Mouse (Mus musculus) G1E (cell line): ENCODE results near the gene Bmi1. TPM values are rescaled to one million over a fixed set of nuclear protein-coding genes. Genes with fewer than 3 reads are reported as not detected.

ENCODE experiments used
- ATAC-seq: 2 replicates; pipeline ENCODE4 v1.8.0; 2016; ENCODE audit warnings: mild to moderate bottlenecking; ENCODE audit not compliant: insufficient number of reproducible peaks, poor library complexity, low FRiP score, severe bottlenecking; ENCODE audit errors: extremely low read depth
- DNase-seq: peaks from one replicate; pipeline ENCODE4 v3.0.0; 2012; ENCODE audit warnings: low spot score
- H3K27me3 ChIP-seq: 2 replicates; pipeline ENCODE4 v1.6.1; 2012; ENCODE audit warnings: mild to moderate bottlenecking, low read length, inconsistent platforms; ENCODE audit not compliant: insufficient read depth
- H3K36me3 ChIP-seq: replicated peaks from 2 replicates; pipeline ENCODE3; 2012; ENCODE audit warnings: mild to moderate bottlenecking, inconsistent platforms
- H3K4me1 ChIP-seq: 2 replicates; pipeline ENCODE4 v1.6.1; 2012; ENCODE audit warnings: low read depth, low read length, inconsistent platforms, mixed read lengths; ENCODE audit not compliant: insufficient read depth
- H3K4me3 ChIP-seq: 2 replicates; pipeline ENCODE4 v1.5.1; 2012; ENCODE audit warnings: low read depth, mild to moderate bottlenecking, inconsistent platforms, low read length, moderate library complexity, mixed read lengths
- H3K9me3 ChIP-seq: replicated peaks from 2 replicates; pipeline ENCODE4 v1.6.1; 2012; ENCODE audit warnings: inconsistent platforms
- CTCF ChIP-seq: IDR thresholded peaks from 2 replicates; pipeline ENCODE4 v1.5.1; 2012; ENCODE audit warnings: low read depth, low read length, inconsistent platforms, mixed read lengths
- GATA1 ChIP-seq: IDR thresholded peaks from 2 replicates; pipeline ENCODE4 v1.6.1; 2012; ENCODE audit warnings: borderline replicate concordance, low read length, inconsistent platforms, mixed read lengths
- GATA2 ChIP-seq: IDR thresholded peaks from 2 replicates; pipeline ENCODE4 v1.6.1; 2012; ENCODE audit warnings: low read depth, low read length, inconsistent platforms, borderline replicate concordance
- POLR2AphosphoS5 ChIP-seq: IDR thresholded peaks from 2 replicates; pipeline ENCODE4 v1.6.1; 2012; ENCODE audit warnings: low read depth, low read length, inconsistent platforms; ENCODE audit not compliant: insufficient replicate concordance
- TAL1 ChIP-seq: conservative IDR thresholded peaks from 2 replicates; pipeline ENCODE4 v1.6.1; 2012; ENCODE audit warnings: low read depth, low read length, inconsistent platforms, mixed read lengths
- polyA plus RNA-seq: library from polyadenylated mRNA; stranded (reverse); fragments of >175 nt; gene quantifications from 2 replicates; pipeline ENCODE4 v1.2.3, GENCODE M21; 2012
- total RNA-seq, 2 experiments: library from RNA; stranded (forward) in 1 of 2; stranded (reverse) in 1 of 2; fragments of 200-1000 nt in 1 of 2; fragments of >200 nt in 1 of 2; fragmentation: Nextera tagmentation in 1 of 2; gene quantifications; 2 replicates each; pipeline ENCODE4 v1.2.3; 2014 to 2017

The Bmi1 gene
- total and polyA plus RNA-seq, 3 experiments: 45.4 to 165 (median 155) TPM

GRCm38 (mm10) chr2:18676457-18676935, 322 bp upstream of the Bmi1 start:
- H3K9me3 ChIP-seq: no peaks in the 10 kb centered on the region
- H3K36me3 ChIP-seq: peaks cover 12% of the 10 kb centered on the region
- no peak for ATAC-seq
- peak; percentile 84 for DNase-seq
- no peaks in the 10 kb centered on the region for H3K27me3 ChIP-seq
- peaks cover 41% of the 10 kb centered on the region for H3K4me1 ChIP-seq
- no peak for TF ChIP-seq CTCF
- TF ChIP-seq POLR2AphosphoS5: no peak
- no peak for TF ChIP-seq GATA2
- no peak for TF ChIP-seq TAL1
- no peak for TF ChIP-seq GATA1
- H3K4me3 ChIP-seq: peak overlapping the region; percentile 86

- TF ChIP-seq TAL1 (no peak), GATA2 (no peak), CTCF (no peak)
- no peaks in the 10 kb centered on the region for H3K27me3 ChIP-seq
- peaks cover 23% of the 10 kb centered on the region for H3K36me3 ChIP-seq
- H3K9me3 ChIP-seq: no peaks in the 10 kb centered on the region
- H3K4me3 ChIP-seq: peak overlapping the region; percentile 86
- H3K4me1 ChIP-seq: peaks cover 43% of the 10 kb centered on the region
- ATAC-seq (no peak), DNase-seq (no peak)
Observed at GRCm38 (mm10) chr2:18677631-18678471, 1.0 kb downstream of the Bmi1 start.

GRCm38 (mm10) chr2:18679701-18680100, 2.9 kb downstream of the Bmi1 start:
- Histone ChIP-seq H3K9me3 (no peaks in the 10 kb centered on the region), H3K4me1 (peaks cover 36% of the 10 kb centered on the region), H3K36me3 (peaks cover 31% of the 10 kb centered on the region), H3K27me3 (no peaks in the 10 kb centered on the region), H3K4me3 (no peak overlapping the region)
- no peak for TF ChIP-seq CTCF
- TF ChIP-seq GATA2: no peak
- TF ChIP-seq TAL1: no peak
- no peak for TF ChIP-seq GATA1
- no peak for TF ChIP-seq POLR2AphosphoS5
- ATAC-seq (no peak), DNase-seq (no peak)

GRCm38 (mm10) chr2:18680501-18680900, 3.7 kb downstream of the Bmi1 start:
- DNase-seq (no peak), ATAC-seq (no peak)
- Histone ChIP-seq H3K27me3 (no peaks in the 10 kb centered on the region), H3K4me1 (peaks cover 34% of the 10 kb centered on the region), H3K36me3 (peaks cover 31% of the 10 kb centered on the region), H3K4me3 (peak overlapping the region; percentile 65; the same call in 1 of the 2 replicates), H3K9me3 (no peaks in the 10 kb centered on the region)
- TF ChIP-seq POLR2AphosphoS5: no peak
- TF ChIP-seq CTCF: no peak
- no peak for TF ChIP-seq TAL1
- no peak for TF ChIP-seq GATA1
- TF ChIP-seq GATA2: no peak

GRCm38 (mm10) chr2:18680961-18681360, 4.1 kb downstream of the Bmi1 start:
- DNase-seq: peak; percentile 37
- Histone ChIP-seq H3K27me3 (no peaks in the 10 kb centered on the region), H3K4me3 (peak overlapping the region; percentile 65; the same call in 1 of the 2 replicates), H3K4me1 (peaks cover 30% of the 10 kb centered on the region), H3K9me3 (no peaks in the 10 kb centered on the region), H3K36me3 (peaks cover 27% of the 10 kb centered on the region)
- no peak for TF ChIP-seq GATA1
- TF ChIP-seq POLR2AphosphoS5: no peak
- no peak for TF ChIP-seq CTCF
- TF ChIP-seq TAL1: no peak
- no peak for TF ChIP-seq GATA2
- 0 out of 2 replicates have a peak, but pooled peaks have one; percentile 32 for ATAC-seq

GRCm38 (mm10) chr2:18684062-18684461, 7.2 kb downstream of the Bmi1 start:
- ATAC-seq: no peak
- DNase-seq: no peak
- Histone ChIP-seq H3K4me1 (peaks cover 28% of the 10 kb centered on the region), H3K4me3 (no peak overlapping the region), H3K36me3 (peaks cover 25% of the 10 kb centered on the region), H3K9me3 (peaks cover 6% of the 10 kb centered on the region), H3K27me3 (peaks cover 7% of the 10 kb centered on the region)
- TF ChIP-seq CTCF: no peak
- no peak for TF ChIP-seq POLR2AphosphoS5
- no peak for TF ChIP-seq GATA2
